Mouse (Mus musculus): ENCODE data around the gene Cdk15. TPM values are rescaled to one million over a fixed set of nuclear protein-coding genes. Genes with fewer than 3 reads are reported as not detected.

Gene Cdk15
- polyA plus RNA-seq, 1 experiment from 2014 or later: 0.44 TPM

DNA sequence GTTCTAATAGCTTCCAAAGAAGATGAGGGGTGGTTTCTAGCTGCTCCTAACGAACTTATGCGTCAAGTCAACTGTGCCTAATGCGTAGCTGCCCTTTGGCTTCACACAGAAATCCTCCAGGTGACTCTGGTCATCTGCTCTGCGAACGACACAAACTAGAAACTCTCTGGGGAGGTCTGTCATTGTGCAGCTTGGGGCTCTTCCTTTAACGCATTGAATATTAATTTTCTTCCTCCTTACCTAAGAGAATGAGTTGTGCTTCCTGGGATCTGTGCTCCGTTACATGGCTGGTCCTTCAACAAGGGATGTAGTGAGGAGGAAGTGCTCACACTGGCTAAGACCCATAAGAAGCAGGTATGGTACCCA is 112.6 kb downstream of the Cdk15 start:
- H3K4me1 ChIP-seq: peaks cover 17% of the 10 kb centered on the region
- no peaks in the 10 kb centered on the region for H3K27me3 ChIP-seq
- H3K4me2 ChIP-seq: no peak overlapping the region
- H3K36me3 ChIP-seq: no peaks in the 10 kb centered on the region
- H3K4me3 ChIP-seq: no peak overlapping the region
- H3K27ac ChIP-seq: no peak overlapping the region
- H3K9me3 ChIP-seq: no peaks in the 10 kb centered on the region
- no peak for ATAC-seq (ENCODE audit: insufficient number of reproducible peaks, low FRiP score, low TSS enrichment, low read depth)
- H3K9ac ChIP-seq: no peak overlapping the region
- WGBS: 53% methylated on average over 7 of the region's 7 CpGs

DNA sequence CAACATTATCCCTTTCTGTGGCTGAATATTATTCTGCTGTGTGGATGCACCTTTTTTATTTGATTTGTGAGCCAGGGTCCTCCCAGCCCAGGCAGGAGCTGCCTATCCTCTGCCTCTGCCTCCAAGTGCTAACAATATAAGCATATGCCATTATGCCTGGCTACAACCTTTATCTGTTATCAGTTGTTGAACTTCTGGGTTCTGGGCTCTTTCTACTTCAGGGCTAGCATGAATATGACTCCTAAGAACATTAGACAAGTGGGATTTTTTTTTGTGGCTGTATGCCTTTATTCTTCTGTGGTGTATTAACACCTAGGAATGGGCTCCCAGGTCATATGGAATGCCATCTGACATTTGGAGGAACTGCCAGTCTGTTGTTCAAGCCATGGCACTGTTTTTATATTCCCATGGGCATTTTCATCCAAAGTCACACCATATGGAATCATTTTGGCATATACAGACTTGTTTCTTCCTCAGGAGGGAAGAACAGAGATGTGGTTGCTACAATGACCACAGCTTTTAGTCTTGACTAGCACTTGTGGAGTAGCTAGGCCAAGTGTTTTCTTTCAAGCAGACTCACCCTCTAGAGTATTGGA is 113.7 kb downstream of the Cdk15 start:
- no peaks in the 10 kb centered on the region for H3K36me3 ChIP-seq
- H3K27ac ChIP-seq: no peak overlapping the region
- H3K9ac ChIP-seq: no peak overlapping the region
- H3K4me2 ChIP-seq: no peak overlapping the region
- H3K9me3 ChIP-seq: no peaks in the 10 kb centered on the region
- ATAC-seq (ENCODE audit: insufficient number of reproducible peaks, low FRiP score, low TSS enrichment, low read depth): no peak
- peaks cover 17% of the 10 kb centered on the region for H3K4me1 ChIP-seq
- no peak overlapping the region for H3K4me3 ChIP-seq
- no peaks in the 10 kb centered on the region for H3K27me3 ChIP-seq

DNA sequence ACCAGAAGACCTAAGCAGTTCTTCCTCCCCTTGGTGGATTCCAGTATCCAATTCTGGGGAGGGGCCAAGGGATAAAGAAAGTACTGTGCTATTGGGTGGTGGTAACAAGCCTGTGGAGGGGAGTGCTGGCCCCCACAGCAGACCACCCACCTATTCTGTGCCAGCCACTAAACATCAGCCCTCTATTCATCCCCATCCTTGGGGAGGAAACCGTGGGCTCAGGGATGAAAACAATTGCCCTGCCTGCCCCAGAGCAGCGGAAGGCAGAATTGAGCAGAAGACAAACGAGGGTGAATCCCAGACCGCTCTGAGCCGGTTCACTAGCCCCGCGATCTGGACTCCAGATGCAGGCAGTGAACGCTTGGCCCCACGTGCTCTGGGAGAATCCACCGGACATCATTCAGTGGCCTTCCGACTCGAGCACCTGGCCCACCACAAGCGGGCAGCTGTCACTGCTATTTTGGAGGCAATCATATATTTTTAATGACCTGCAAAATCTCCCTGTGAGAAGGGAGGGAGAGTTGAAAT is 119.4 kb downstream of the Cdk15 start:
- ATAC-seq (ENCODE audit: insufficient number of reproducible peaks, low FRiP score, low TSS enrichment, low read depth): no peak
- WGBS: 9% methylated on average over 13 of the region's 13 CpGs
- H3K4me3 ChIP-seq: no peak overlapping the region
- peaks cover 10% of the 10 kb centered on the region; the same call in 1 of the 2 replicates for H3K4me1 ChIP-seq
- no peak overlapping the region for H3K27ac ChIP-seq
- no peak overlapping the region for H3K4me2 ChIP-seq
- H3K9me3 ChIP-seq: no peaks in the 10 kb centered on the region
- no peaks in the 10 kb centered on the region for H3K36me3 ChIP-seq
- no peak overlapping the region for H3K9ac ChIP-seq
- H3K27me3 ChIP-seq: no peaks in the 10 kb centered on the region

DNA sequence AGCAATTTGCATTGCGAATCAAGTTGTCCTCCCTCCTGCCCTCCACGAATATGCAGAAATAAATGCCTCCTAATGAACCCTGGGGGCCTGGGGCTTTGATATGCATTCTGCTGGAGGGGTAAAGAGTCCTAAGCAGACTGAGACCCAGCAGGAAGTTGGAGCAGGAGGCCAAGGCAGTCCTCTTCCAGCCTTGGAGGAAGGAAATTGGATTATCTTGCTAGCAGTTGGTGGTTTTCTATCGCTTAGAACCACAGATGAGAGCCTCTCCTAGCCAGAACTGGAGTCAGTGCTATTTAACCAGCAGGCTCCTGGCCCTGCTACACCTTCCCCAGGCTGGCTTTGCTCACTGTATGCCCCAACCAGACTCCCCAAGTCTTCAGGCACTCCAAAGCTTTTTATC is 119.9 kb downstream of the Cdk15 start:
- Histone ChIP-seq H3K36me3 (no peaks in the 10 kb centered on the region), H3K4me2 (no peak overlapping the region), H3K9ac (no peak overlapping the region), H3K9me3 (no peaks in the 10 kb centered on the region), H3K27ac (no peak overlapping the region), H3K4me3 (no peak overlapping the region), H3K4me1 (peaks cover 12% of the 10 kb centered on the region; the same call in 1 of the 2 replicates), H3K27me3 (no peaks in the 10 kb centered on the region)
- no peak for ATAC-seq (ENCODE audit: insufficient number of reproducible peaks, low FRiP score, low TSS enrichment, low read depth)
- whole genome bisulfite sequencing: 16% methylated on average over 3 of the region's 3 CpGs

DNA sequence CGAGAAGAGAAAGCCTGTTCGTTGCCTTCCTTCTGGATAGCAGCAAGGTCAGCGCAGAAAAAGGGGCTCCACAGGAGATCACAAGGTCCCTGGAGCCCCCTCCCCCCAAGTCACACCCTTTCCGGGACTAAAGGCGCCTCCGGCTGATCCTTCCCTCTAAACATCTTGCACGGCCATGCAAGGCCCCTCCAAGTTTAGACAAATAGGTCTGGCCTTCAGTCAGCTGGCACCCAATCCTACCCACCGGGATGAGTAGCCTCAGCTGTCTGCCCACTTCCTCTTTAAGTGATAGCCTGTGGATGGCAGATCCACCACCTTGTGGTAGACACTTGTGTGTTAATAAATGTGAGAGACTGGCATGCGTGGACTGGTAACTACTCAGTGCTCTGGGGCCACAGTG is 120.6 kb downstream of the Cdk15 start:
- no peak for ATAC-seq (ENCODE audit: insufficient number of reproducible peaks, low FRiP score, low TSS enrichment, low read depth)
- H3K9ac ChIP-seq: no peak overlapping the region
- no peaks in the 10 kb centered on the region for H3K36me3 ChIP-seq
- H3K27me3 ChIP-seq: no peaks in the 10 kb centered on the region
- H3K27ac ChIP-seq: no peak overlapping the region
- H3K4me3 ChIP-seq: no peak overlapping the region
- H3K9me3 ChIP-seq: no peaks in the 10 kb centered on the region
- WGBS: 73% methylated on average over 9 of the region's 9 CpGs
- peaks cover 12% of the 10 kb centered on the region; the same call in 1 of the 2 replicates for H3K4me1 ChIP-seq
- H3K4me2 ChIP-seq: no peak overlapping the region

DNA sequence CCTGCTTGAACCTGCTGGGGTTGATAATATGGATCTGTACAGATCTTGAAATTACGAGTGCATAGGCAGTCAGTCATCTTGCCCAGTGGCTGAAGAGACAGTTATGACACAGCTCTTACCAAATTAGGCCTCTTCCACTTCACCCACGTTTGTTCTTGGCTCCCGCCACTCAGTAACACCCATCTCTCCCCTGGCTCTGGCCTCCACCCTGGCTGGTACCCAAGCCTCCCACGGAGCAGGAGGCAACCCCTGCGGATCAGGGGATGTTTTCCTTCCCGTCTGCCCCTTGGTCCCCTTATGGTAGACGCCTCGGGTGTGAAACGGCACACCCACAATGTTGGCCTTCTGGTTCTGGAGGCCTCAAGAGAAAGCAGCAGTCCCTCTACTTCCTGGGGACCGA is 124.2 kb downstream of the Cdk15 start:
- Histone ChIP-seq H3K4me3 (no peak overlapping the region), H3K4me2 (no peak overlapping the region), H3K27me3 (no peaks in the 10 kb centered on the region), H3K9me3 (no peaks in the 10 kb centered on the region), H3K4me1 (peaks cover 11% of the 10 kb centered on the region; the same call in 1 of the 2 replicates), H3K9ac (no peak overlapping the region), H3K36me3 (no peaks in the 10 kb centered on the region), H3K27ac (no peak overlapping the region)
- no peak for ATAC-seq (ENCODE audit: insufficient number of reproducible peaks, low FRiP score, low TSS enrichment, low read depth)
- 56% methylated on average over 10 of the region's 10 CpGs for WGBS

DNA sequence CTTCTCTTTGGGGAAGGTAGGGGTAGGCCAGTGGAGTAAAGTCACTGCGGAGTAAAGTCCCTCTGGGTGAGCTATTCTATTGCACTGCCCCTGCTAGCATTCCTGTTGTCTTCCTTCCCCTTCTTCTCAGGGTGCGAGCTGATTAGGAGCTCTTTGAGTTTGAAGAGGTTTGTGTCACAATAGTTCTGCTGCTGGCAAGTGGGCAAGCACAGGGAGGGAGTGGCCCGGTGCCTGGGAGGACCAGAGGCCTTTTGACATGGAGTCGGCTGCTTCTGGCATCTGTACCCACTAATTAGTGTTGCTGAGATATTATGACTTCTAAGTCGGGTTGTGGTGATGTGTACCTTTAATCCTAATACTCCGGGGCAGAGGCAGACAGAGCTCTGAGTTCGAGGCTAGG is 124.8 kb downstream of the Cdk15 start:
- no peak overlapping the region for H3K9ac ChIP-seq
- no peak overlapping the region for H3K27ac ChIP-seq
- H3K36me3 ChIP-seq: no peaks in the 10 kb centered on the region
- no peaks in the 10 kb centered on the region for H3K27me3 ChIP-seq
- no peak overlapping the region for H3K4me3 ChIP-seq
- WGBS: 71% methylated on average over 7 of the region's 7 CpGs
- H3K4me1 ChIP-seq: peaks cover 5% of the 10 kb centered on the region; the same call in 1 of the 2 replicates
- no peak for ATAC-seq (ENCODE audit: insufficient number of reproducible peaks, low FRiP score, low TSS enrichment, low read depth)
- H3K4me2 ChIP-seq: no peak overlapping the region
- no peaks in the 10 kb centered on the region for H3K9me3 ChIP-seq

DNA sequence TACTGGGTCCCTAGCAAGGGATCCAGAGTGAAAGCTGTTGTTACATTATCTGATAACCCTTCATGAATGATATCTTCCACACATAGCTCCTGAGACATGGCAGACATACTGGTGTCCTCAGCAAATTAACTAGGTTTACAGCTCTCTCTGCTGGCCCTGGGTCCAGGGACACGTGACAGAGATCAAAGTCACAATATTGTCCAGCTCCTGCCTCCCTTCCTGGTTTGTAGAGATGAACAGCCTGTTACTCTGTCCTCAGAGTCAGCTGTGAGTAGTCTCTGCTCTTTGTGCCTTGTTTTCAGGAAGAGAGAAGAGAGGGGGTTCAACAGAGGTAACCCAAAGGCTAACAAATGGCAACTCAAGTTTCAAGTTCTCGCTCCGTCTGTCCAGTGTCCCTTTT is 125.8 kb downstream of the Cdk15 start:
- Histone ChIP-seq H3K4me3 (no peak overlapping the region), H3K27me3 (no peaks in the 10 kb centered on the region), H3K4me2 (no peak overlapping the region), H3K27ac (no peak overlapping the region), H3K4me1 (peaks cover 3% of the 10 kb centered on the region; the same call in 1 of the 2 replicates), H3K36me3 (no peaks in the 10 kb centered on the region), H3K9ac (no peak overlapping the region), H3K9me3 (no peaks in the 10 kb centered on the region)
- no peak for ATAC-seq (ENCODE audit: insufficient number of reproducible peaks, low FRiP score, low TSS enrichment, low read depth)
- 70% methylated on average over 3 of the region's 3 CpGs for WGBS

DNA sequence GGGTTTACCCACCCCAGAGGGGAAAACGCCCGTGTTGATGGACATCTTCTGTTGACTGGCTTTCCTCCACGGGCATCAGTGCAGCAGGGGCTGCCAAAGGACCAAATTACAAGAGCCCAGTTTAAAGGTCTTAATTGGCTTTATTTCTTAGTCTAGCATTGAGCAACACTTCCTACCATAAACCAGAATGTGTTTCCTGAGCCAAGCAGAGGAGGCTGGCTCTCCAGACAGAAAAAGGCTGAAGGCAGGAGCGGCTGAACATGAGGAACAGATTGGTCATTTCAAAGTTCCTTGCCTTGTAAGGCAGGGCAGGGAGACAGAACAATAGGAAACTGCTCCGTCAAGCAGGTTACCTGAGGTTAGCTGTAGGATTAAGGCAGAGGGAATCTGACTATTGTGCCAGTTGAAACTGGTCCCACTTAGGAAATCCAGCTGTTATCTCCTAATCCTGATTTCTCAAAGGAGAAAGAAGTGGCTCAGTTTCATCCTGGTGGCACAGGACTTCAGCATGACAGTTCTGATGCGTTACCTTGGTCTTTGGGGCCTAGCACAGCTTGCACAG is 126.4 kb downstream of the Cdk15 start:
- Histone ChIP-seq H3K36me3 (no peaks in the 10 kb centered on the region), H3K4me2 (no peak overlapping the region), H3K27me3 (no peaks in the 10 kb centered on the region), H3K4me1 (peaks cover 3% of the 10 kb centered on the region; the same call in 1 of the 2 replicates), H3K27ac (no peak overlapping the region), H3K4me3 (no peak overlapping the region), H3K9me3 (no peaks in the 10 kb centered on the region), H3K9ac (no peak overlapping the region)
- WGBS: 54% methylated on average over 6 of the region's 6 CpGs
- ATAC-seq (ENCODE audit: insufficient number of reproducible peaks, low FRiP score, low TSS enrichment, low read depth): no peak

DNA sequence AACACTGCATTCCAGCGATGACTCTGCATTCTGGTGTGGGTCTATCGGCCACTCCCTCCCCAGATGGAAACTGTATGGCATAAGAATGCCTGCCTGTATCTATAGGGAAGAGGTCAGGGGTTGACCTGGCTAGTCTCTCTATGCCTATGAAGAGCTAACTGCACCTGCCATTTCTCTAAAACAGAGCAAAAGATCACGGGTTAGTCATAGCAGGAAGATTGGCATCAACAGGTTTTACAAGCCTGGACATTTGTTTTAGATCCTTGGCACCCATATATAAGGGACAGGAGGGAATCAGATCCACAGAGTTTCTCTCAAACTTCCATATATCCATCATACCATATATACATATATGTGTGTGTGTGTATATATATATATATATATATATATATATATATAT is 127.7 kb downstream of the Cdk15 start:
- H3K4me1 ChIP-seq: peaks cover 3% of the 10 kb centered on the region; the same call in 1 of the 2 replicates
- WGBS: 76% methylated on average over 3 of the region's 3 CpGs
- H3K27ac ChIP-seq: no peak overlapping the region
- H3K4me3 ChIP-seq: no peak overlapping the region
- no peaks in the 10 kb centered on the region for H3K36me3 ChIP-seq
- H3K4me2 ChIP-seq: no peak overlapping the region
- no peak for ATAC-seq (ENCODE audit: insufficient number of reproducible peaks, low FRiP score, low TSS enrichment, low read depth)
- H3K9ac ChIP-seq: no peak overlapping the region
- H3K9me3 ChIP-seq: no peaks in the 10 kb centered on the region
- no peaks in the 10 kb centered on the region for H3K27me3 ChIP-seq

DNA sequence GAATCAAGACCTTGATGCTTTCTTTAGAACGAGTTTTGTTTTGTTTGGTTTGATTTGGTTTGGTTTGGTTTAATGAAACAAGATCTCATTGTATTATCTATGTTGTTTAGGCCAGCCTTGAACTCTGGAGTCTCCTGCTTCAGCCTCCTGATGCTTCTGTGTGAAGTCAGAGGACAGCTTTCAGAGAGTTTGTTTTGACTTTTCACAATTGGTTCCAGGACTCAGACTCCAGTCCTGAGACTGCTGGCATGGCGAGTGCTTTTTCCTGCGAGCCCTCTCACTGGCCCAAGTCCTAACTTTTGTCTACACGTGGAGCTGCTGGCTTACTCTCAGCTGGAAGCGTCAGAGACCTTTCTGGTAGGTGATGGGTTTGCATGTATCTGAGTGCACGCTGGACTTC is 128.9 kb downstream of the Cdk15 start:
- Histone ChIP-seq H3K4me1 (peaks cover 3% of the 10 kb centered on the region; the same call in 1 of the 2 replicates), H3K9me3 (no peaks in the 10 kb centered on the region), H3K27me3 (no peaks in the 10 kb centered on the region), H3K9ac (no peak overlapping the region), H3K27ac (no peak overlapping the region), H3K36me3 (no peaks in the 10 kb centered on the region), H3K4me3 (no peak overlapping the region), H3K4me2 (no peak overlapping the region)
- no peak for ATAC-seq (ENCODE audit: insufficient number of reproducible peaks, low FRiP score, low TSS enrichment, low read depth)
- 76% methylated on average over 6 of the region's 6 CpGs for WGBS

DNA sequence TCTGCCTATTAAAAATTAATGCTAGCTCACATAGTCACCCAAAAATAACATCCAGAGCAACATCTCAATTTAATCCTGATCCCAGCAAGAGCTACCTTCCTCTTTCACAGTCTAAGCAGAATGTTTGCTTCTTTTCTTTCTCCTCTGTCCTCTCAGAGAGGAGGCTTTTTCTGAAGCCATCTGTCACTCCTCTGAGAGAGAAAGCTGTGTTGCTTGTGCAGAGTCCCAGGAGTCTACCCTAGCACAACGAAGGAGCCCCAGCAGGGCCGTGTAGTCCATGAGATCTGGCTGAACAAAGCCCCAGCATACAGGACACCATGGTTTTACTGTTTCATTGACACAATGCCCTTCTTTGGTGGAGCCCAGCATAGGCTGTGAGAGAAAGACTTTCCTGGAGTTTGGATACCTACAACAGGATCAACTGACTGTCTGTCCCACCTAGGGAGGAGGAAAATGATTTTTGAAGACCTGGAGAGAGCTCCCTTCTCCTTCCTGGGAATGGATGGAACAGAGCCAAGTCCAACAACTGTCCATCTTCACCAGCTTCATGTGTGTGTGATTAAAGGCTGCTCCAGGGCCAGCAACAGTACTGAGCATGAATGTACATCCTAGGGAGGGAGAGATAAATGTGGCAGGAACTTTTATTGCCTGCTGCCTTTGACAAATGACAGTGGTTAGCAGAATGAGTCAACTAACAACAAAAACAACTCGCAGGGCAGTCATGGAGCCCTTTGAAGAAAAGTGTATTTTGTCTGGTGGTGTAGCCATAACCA is 131.0 kb downstream of the Cdk15 start:
- no peak overlapping the region for H3K4me3 ChIP-seq
- no peak overlapping the region for H3K9ac ChIP-seq
- no peaks in the 10 kb centered on the region for H3K4me1 ChIP-seq
- no peaks in the 10 kb centered on the region for H3K36me3 ChIP-seq
- 31% methylated on average over 3 of the region's 3 CpGs for WGBS
- no peak overlapping the region for H3K4me2 ChIP-seq
- no peaks in the 10 kb centered on the region for H3K27me3 ChIP-seq
- no peak overlapping the region for H3K27ac ChIP-seq
- H3K9me3 ChIP-seq: no peaks in the 10 kb centered on the region
- ATAC-seq (ENCODE audit: insufficient number of reproducible peaks, low FRiP score, low TSS enrichment, low read depth): no peak

All from limb, embryonic 15.5 days (tissue).